Mouse (Mus musculus) adrenal gland, adult 2 months (tissue): ENCODE data around the gene Tpx2. TPM values are rescaled to one million over a fixed set of nuclear protein-coding genes. Genes with fewer than 3 reads are reported as not detected.

Experiments used
- DNase-seq: peaks from one replicate; pipeline ENCODE4 v3.0.0; 2021
- polyA plus RNA-seq: library from polyadenylated mRNA; depleted of rRNA; stranded (reverse); fragments of >200 nt; gene quantifications from 2 replicates; pipeline ENCODE4 v1.2.3, GENCODE M21; 2012
- total RNA-seq, 2 experiments: library from RNA; stranded (reverse); gene quantifications; 2 replicates each; pipeline ENCODE4 v1.2.3; 2021

The Tpx2 gene
- total and polyA plus RNA-seq, 3 experiments, result 0.40 to 4.2 (median 2.0) TPM

DNA sequence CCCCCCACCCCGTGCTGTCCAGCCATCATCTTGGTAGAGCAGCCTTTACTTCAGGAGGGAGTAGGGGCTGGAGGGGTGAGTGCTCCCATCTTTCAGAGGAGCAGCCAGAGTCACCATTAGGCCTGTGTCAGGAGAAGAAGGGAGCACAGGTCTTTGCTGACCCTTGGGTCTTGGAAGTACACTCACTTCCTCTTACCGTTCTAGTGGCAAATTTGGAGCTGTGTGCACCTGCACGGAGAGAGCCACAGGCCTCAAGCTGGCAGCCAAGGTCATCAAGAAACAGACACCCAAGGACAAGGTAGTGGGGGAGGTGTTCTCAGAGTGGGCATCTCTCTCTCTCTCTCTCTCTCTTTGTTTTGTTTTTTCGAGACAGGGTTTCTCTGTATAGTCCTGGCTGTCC, 67.7 kb downstream of the Tpx2 start:
- DNase-seq, result no peak

GRCm38 (mm10) chr2:152916111-152916510, 68.3 kb downstream of the Tpx2 start:
- DNase-seq, result no peak

DNA sequence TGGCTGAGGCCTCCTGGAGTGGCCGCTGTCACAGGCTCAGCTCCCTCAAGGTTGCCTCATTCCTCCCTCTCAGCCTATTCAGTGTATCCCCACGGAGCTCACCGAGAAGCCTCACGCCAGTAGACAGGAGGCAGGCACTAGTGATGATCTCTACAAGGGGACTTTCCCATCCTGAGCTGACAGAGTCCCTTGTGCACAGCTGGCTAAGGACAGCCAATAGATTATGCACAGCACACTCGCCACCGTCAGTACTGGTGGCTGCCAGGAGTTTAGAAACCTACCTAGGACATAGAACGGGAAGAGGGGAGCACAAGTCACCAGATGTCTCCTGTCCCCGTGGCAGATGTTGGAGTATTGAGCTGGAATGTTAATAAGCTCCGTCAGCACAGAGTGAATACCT, 69.9 kb downstream of the Tpx2 start:
- DNase-seq, result no peak

DNA sequence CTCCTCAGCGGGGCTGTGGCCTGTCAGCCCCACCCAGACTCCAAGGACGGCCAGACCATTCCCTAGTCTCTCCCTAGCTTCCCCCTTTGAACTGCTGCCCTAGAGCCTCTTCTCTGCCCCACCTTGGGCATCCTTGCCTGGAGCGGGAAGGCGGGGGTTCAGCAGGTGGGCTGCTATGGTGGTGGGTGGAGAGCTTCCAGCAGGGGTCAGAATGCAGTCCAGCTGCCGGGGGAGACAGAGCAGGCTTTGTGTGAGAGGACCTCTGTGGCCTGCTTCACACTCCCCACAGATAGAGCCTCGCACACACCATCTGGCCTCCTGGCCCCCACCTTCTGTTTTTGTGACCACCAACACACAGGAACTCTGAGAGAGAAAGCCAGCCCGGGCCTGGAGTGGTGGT, 74.6 kb downstream of the Tpx2 start:
- no peak for DNase-seq

GRCm38 (mm10) chr2:152923621-152924020, 75.9 kb downstream of the Tpx2 start:
- DNase-seq, result no peak

GRCm38 (mm10) chr2:152924128-152924527, 76.4 kb downstream of the Tpx2 start:
- DNase-seq, result no peak

- no peak for DNase-seq
Observed at GRCm38 (mm10) chr2:152924543-152924942, 76.8 kb downstream of the Tpx2 start.

DNA sequence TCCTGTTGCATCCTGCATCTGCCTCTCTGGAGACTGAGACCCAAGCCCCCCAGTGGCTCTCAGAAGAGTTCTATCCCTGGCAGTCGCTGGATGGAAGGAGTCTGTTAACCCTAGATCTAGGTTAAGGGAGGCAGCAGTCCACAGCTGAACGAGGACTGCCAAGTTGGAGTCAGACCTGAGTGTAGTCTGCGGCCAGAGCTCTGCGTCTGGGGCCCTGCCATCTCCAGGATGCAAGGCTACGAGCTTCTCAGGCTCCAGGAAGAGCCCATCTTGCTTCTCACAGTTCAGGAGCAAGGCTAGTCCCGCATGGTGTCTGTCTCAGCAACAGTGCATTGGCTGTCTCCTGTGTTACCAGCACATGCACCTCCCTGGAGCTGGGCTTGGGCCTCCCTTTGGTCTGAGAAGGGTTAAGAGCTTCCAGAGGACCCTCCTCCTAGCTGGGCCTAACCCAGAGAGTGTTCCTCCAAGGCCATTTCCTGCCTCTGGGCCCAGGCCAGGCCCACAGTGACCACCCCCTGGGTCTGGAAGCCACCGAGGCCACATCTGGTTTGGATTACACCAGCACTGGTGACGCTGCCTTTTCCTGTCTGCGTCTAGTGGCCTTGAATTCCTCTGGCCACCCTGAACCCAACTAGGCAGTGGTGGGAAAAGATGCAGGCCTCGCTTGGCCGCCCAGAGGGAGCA, 77.6 kb downstream of the Tpx2 start:
- DNase-seq, result peak; percentile 90

GRCm38 (mm10) chr2:152926896-152927295, 79.1 kb downstream of the Tpx2 start:
- no peak for DNase-seq

GRCm38 (mm10) chr2:152927371-152927770, 79.6 kb downstream of the Tpx2 start:
- DNase-seq, result peak; percentile 57

DNA sequence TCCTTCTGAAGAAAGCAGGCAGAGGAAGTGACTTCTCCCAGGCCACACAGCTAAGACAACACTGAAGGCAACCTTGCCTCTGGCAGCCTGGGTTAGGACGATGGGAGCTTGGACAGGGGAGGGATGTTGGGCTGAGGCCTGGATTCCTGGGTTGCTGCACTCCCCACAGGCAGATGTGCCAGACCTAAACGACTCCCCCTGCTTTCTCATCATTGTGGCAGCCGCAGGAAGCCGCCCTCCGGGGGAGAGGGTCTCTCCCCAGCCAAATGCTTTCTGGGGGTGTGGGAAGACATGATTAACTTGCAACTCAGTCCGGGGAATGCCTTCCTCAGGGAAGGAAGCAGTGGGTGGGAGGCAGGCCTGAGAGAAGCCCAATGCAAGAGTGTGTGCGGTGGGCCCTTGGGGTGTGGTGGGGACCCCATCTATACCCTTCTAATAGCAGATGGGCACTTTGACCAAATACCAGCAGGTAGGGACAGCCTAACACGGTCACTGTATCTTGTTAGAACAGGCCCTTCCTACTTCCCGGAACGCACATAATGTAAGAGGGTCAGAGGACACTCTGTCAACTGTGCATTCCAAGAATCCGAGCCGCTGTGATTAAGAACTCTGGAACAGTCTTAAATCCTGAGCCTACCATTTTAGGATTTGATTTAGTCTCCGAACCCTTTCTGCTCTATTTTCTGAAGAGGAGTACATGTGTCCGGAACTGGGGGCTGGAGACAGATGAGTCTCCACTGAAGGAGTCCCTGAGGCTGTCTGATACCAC, 80.6 kb downstream of the Tpx2 start:
- no peak for DNase-seq

DNA sequence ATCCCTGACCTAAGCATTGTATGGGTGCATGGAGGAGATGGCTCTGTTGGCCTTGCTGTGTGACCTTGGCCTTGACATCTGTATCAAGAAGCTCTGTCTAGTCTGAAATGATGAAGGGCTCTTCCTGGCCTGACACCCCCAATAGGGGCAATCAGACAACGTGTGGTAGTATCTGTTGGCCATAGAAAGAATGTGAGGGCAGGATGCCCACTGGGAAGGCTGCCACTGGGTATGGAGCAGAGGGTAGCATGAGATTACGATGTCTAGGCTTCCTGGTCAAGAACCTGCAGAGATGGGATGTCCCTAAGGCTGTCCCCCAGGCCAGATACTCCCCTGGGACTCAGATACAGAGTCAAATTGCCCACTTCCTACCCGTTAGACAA, 81.2 kb downstream of the Tpx2 start:
- DNase-seq, result no peak

DNA sequence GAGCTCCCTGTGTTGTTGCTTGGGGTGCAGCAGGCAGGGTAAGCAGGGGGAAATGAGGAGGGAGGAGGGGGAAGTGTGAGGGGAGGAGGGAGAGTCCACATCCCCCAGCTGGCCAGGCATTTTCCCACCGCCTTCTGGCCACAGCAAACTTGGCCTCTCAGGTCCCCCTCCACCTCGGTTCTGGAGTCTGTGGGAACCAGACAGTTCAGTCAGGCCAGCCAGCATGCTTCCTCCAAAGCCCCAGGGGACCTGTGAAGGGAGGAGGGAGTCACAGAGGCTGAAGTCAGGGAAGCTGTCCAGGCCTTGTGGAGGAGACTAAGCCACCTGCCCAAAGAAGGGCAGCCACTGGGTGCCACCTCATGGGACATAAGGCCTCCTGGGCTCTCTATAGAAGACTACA, 82.5 kb downstream of the Tpx2 start:
- DNase-seq, result no peak

- no peak for DNase-seq
Observed at GRCm38 (mm10) chr2:152931456-152932160, 83.8 kb downstream of the Tpx2 start.

GRCm38 (mm10) chr2:152933048-152933447, 85.3 kb downstream of the Tpx2 start, which contains the start of gene Foxs1:
Foxs1 (minus strand) TSS chr2:152933208.
- DNase-seq, result peak; percentile 35

- DNase-seq, result peak; percentile 75
Observed at GRCm38 (mm10) chr2:152933614-152934013, 85.8 kb downstream of the Tpx2 start.

GRCm38 (mm10) chr2:152939846-152940245, 92.1 kb downstream of the Tpx2 start:
- peak; percentile 48 for DNase-seq

DNA sequence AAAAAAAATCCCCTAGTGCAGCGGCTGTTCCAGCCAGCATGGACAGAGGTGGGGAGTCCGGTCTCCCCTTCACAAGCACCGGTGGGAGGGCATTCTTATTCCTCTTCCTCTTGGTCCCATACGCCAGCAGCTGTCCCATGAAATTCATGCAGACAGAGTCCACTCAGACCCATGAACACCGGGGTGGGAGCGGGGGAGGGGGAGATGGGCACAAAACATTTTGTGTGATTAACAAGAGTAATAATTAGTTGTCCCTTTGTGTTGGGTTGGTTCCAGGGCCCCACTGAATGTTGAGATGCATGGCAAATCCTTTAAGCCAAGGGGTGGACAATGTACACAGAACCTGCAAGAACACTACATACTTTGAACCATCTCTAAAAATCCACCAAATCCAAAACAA, 93.3 kb downstream of the Tpx2 start:
- no peak for DNase-seq

- no peak for DNase-seq
Observed at GRCm38 (mm10) chr2:152941776-152942175, 94.0 kb downstream of the Tpx2 start.

- DNase-seq, result peak; percentile 50
Observed at GRCm38 (mm10) chr2:152942898-152943515, 95.2 kb downstream of the Tpx2 start.

DNA sequence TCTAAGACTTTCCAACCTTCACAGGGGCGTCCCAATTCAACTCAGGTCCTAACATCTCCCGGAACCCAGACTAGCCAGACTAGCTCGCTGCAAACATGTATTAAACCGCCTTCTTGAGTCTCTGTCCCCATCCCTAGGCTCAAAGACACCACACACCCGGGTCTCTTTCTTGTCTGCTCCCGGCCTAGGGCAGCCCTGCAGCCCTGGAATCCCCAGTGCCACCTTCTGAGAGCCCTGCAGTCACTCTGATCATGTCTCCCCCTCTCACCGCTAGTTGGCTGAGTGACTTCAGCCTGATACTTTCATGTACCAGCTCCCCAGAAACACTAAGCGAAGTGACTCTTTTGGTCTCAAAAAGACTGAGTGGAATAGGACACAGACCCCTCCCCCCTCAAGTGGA, 95.8 kb downstream of the Tpx2 start:
- no peak for DNase-seq

DNA sequence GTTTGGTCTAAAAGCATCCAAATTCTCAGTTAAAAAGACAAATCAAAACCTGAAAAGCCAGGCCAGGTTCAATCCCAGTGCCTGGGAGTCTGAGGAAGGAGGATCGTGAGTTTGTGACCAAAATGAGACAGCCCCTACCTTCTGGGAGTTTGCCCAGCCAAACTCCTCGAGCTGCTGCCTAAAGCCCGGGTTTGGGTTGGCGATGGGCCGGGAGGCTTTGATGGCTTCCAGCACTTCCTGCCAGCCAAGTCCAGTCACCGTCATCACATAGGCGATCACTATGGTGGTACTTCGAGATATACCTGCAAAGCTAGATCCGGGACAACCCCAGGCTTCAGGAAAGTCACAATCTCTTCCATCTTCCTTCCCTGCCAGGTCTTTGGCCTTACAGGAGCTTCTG, 96.2 kb downstream of the Tpx2 start:
- no peak for DNase-seq
